ENCODE assay signal across 11 mouse cellular contexts in the genomic region with DNA sequence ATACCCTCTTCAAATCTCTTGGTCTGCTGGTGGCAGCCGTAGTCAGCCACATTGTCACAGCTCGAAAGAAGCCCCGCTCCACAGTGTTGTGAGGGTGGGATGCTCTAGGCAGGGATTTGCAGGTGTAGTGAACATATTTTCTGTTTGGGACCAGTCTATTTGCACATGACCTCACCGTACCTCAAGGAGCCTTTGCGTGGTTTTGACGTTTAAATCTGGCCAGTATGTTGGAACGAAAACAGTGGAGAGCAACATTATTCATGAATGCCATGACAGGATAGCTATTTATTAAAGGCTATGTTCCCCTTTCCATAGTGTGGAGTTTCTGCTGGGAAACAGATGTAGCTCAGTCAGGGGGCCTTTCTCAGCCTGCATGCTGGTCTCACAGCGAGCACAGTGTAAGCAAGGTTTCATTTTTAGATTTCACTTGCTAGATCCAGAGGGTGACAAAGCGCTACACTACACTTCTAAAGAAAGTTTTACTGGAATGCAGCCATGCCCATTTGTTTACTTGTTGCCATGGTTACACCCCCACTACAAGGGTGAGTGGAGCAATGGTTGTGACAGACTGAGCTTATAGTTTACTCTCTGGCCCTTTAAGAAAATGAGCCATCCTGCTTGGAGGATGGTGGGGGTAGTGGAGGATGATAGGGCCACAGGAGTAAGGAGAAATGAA. TPM values are rescaled to one million over a fixed set of nuclear protein-coding genes. Genes with fewer than 3 reads are reported as not detected.
DNase-seq lines count a peak whose midpoint lies in the region; ATAC-seq and TF ChIP-seq lines count a peak whose summit lies in the region.
"Had no signal": no experiment of that assay in that cellular context is flagged by ENCODE, and none has a peak within 500 bp of the region (broad histone marks: within the 10 kb centered on the region; RNA-seq: fewer than 3 reads in every experiment).

No protein-coding gene starts in this region.

- no peak overlapping the region for H3K9ac ChIP-seq in intestine, embryonic 16.5 days (ENCODE audit: low read depth, low read length)
- H3K9ac ChIP-seq in intestine, embryonic 15.5 days = no peak overlapping the region
- H3K9ac ChIP-seq in lung, embryonic 14.5 days = no peak overlapping the region

- 55% methylated on average over 9 of the region's 9 CpGs for WGBS in intestine, embryonic 16.5 days
- WGBS in intestine, embryonic 15.5 days = 57% methylated on average over 9 of the region's 9 CpGs
- WGBS in lung, embryonic 14.5 days = 36% methylated on average over 9 of the region's 9 CpGs

- H3K27ac ChIP-seq in intestine, embryonic 16.5 days (ENCODE audit: low read length) = no peak overlapping the region
- no peak overlapping the region for H3K27ac ChIP-seq in intestine, embryonic 15.5 days
- no peak overlapping the region for H3K27ac ChIP-seq in lung, embryonic 14.5 days (ENCODE audit: low read depth)

- H3K4me3 ChIP-seq in intestine, embryonic 16.5 days (ENCODE audit: low read length) = no peak overlapping the region
- no peak overlapping the region for H3K4me3 ChIP-seq in intestine, embryonic 15.5 days (replicated peaks)
- H3K4me3 ChIP-seq in lung, embryonic 14.5 days (ENCODE audit: low read depth, low read length) = no peak overlapping the region
- H3K4me3 ChIP-seq: megakaryocyte, embryonic 14.5 days had no signal

- ATAC-seq in intestine, embryonic 16.5 days = peak; percentile 50
- no peak for ATAC-seq in intestine, embryonic 15.5 days
- peak; percentile 83 for ATAC-seq in lung, embryonic 14.5 days (ENCODE audit: insufficient read depth)

- TF ChIP-seq CTCF in lung, embryonic 14.5 days (IDR thresholded peaks at IDR 0.05; ENCODE audit: low read depth) = no peak

- no peaks in the 10 kb centered on the region for H3K36me3 ChIP-seq in intestine, embryonic 16.5 days (ENCODE audit: control insufficient read depth, insufficient read depth, low read length)
- H3K36me3 ChIP-seq in intestine, embryonic 15.5 days = no peaks in the 10 kb centered on the region
- H3K36me3 ChIP-seq in lung, embryonic 14.5 days (ENCODE audit: insufficient read depth) = no peaks in the 10 kb centered on the region

- no peaks in the 10 kb centered on the region for H3K27me3 ChIP-seq in intestine, embryonic 16.5 days (replicated peaks; ENCODE audit: control insufficient read depth, insufficient read depth, low read length)
- no peaks in the 10 kb centered on the region for H3K27me3 ChIP-seq in intestine, embryonic 15.5 days (replicated peaks)
- H3K27me3 ChIP-seq in lung, embryonic 14.5 days (ENCODE audit: insufficient read depth, low read length) = no peaks in the 10 kb centered on the region
- H3K27me3 ChIP-seq: megakaryocyte, embryonic 14.5 days had no signal

- no peak overlapping the region for H3K4me2 ChIP-seq in intestine, embryonic 16.5 days (ENCODE audit: low read depth, low read length)
- no peak overlapping the region for H3K4me2 ChIP-seq in intestine, embryonic 15.5 days (replicated peaks)
- H3K4me2 ChIP-seq in lung, embryonic 14.5 days = peak overlapping the region; percentile 2; the same call in 1 of the 2 replicates

- no peaks in the 10 kb centered on the region for H3K4me1 ChIP-seq in intestine, embryonic 16.5 days (ENCODE audit: control insufficient read depth, insufficient read depth, low read length)
- H3K4me1 ChIP-seq in intestine, embryonic 15.5 days (replicated peaks) = no peaks in the 10 kb centered on the region
- peaks cover 5% of the 10 kb centered on the region; the same call in 1 of the 2 replicates for H3K4me1 ChIP-seq in lung, embryonic 14.5 days (ENCODE audit: insufficient read depth)
- H3K4me1 ChIP-seq: megakaryocyte, embryonic 14.5 days had no signal

- DNase-seq in ZHBTc4 (ENCODE audit: low read depth, low spot score) (peak; percentile 32), MN1 (ENCODE audit: low spot score) (no peak)
- DNase-seq in forelimb bud, embryonic 11.5 days (ENCODE audit: low read depth, low spot score) = peak; percentile 60
- peak; percentile 90 for DNase-seq in lung, embryonic 14.5 days
- no peak for DNase-seq in thymus, adult 18-20 months
- DNase-seq in gastrocnemius, postnatal 36 days = no peak

- H3K9me3 ChIP-seq in intestine, embryonic 16.5 days (ENCODE audit: control insufficient read depth, low read length) = no peaks in the 10 kb centered on the region
- H3K9me3 ChIP-seq in intestine, embryonic 15.5 days = no peaks in the 10 kb centered on the region
- no peaks in the 10 kb centered on the region for H3K9me3 ChIP-seq in lung, embryonic 14.5 days (ENCODE audit: low read depth, low read length)
- H3K9me3 ChIP-seq: megakaryocyte, embryonic 14.5 days had no signal

- intact Hi-C loops in gastrocnemius, postnatal 36 days (cut with DNase I) = no loop called here

RNA-seq across cellular contexts. Expression of gene Arhgap44, which starts 52.3 kb away (rescaled TPM):
- 4.2 and 5.9 TPM in 2 replicates for polyA plus RNA-seq in intestine, embryonic 16.5 days (2015; fragmentation: Nextera tagmentation; extraction: Ambion mirVana)
- 4.9 and 5.1 TPM in 2 replicates for polyA plus RNA-seq in intestine, embryonic 15.5 days (2015; fragmentation: Nextera tagmentation; extraction: Ambion mirVana)
- polyA plus RNA-seq in lung, embryonic 14.5 days (2014; fragmentation: Nextera tagmentation; extraction: Ambion mirVana) = 11.0 and 11.5 TPM in 2 replicates
- 1 to 10 TPM; 6.8 to 9.0 TPM for total RNA-seq in gastrocnemius, postnatal 36 days (2021)
- total RNA-seq: MEL had no signal

RNA-seq across cellular contexts. Expression of gene Myocd, which starts 54.7 kb away (rescaled TPM):
- 20.0 and 23.9 TPM in 2 replicates for polyA plus RNA-seq in intestine, embryonic 16.5 days (2015; fragmentation: Nextera tagmentation; extraction: Ambion mirVana)
- polyA plus RNA-seq in intestine, embryonic 15.5 days (2015; fragmentation: Nextera tagmentation; extraction: Ambion mirVana) = 28.9 and 31.5 TPM in 2 replicates
- 24.1 and 26.5 TPM in 2 replicates for polyA plus RNA-seq in lung, embryonic 14.5 days (2014; fragmentation: Nextera tagmentation; extraction: Ambion mirVana)
- 1 to 10 TPM in 1 of 2 experiments, under 1 TPM in 1; 0.51 to 1.2 TPM for total RNA-seq in gastrocnemius, postnatal 36 days (2021)
- total RNA-seq: MEL had no signal

RNA-seq across cellular contexts. Expression of gene 1700086D15Rik, which starts 55.4 kb away (rescaled TPM):
- polyA plus RNA-seq in intestine, embryonic 16.5 days (2015; fragmentation: Nextera tagmentation; extraction: Ambion mirVana) = not detected in 2 replicates
- not detected in 2 replicates for polyA plus RNA-seq in intestine, embryonic 15.5 days (2015; fragmentation: Nextera tagmentation; extraction: Ambion mirVana)
- 0.22 and 0.35 TPM in 2 replicates for polyA plus RNA-seq in lung, embryonic 14.5 days (2014; fragmentation: Nextera tagmentation; extraction: Ambion mirVana)
- total RNA-seq in gastrocnemius, postnatal 36 days (2021) = under 1 TPM in 1 of 2 experiments, not detected in 1; 0.25 TPM
- total RNA-seq: MEL had no signal
- polyA plus RNA-seq: gonadal fat pad, adult 2 months had no signal

Comparison
In these comparisons a context has a peak if more than half of its experiments do, and no peak if none do; other contexts are left out.
1. DNase-seq: peak in ZHBTc4 (single experiment), forelimb bud, embryonic 11.5 days (single experiment) and lung, embryonic 14.5 days (single experiment); none in MN1 (single experiment), thymus, adult 18-20 months (0 of 2) and gastrocnemius, postnatal 36 days (0 of 2).